Mouse (Mus musculus) neutrophil, adult 5-6 weeks (primary cell): Measurements from ENCODE around the gene Tac1. TPM values are rescaled to one million over a fixed set of nuclear protein-coding genes. Genes with fewer than 3 reads are reported as not detected.
"Not testable (repeated sequence)": the region's sequence is repeated elsewhere in the genome, so short reads cannot be mapped to it uniquely, and the experiment has no call there.

ENCODE experiments used
- ATAC-seq: fragments of 151-379, 151-347 bp; 2 replicates; pipeline ENCODE4 v1.8.0; 2017; ENCODE audit warnings: mild to moderate bottlenecking, moderate TSS enrichment; ENCODE audit not compliant: insufficient number of reproducible peaks, poor library complexity, low FRiP score, severe bottlenecking; ENCODE audit errors: extremely low read depth
- total RNA-seq: library from RNA; stranded (forward); fragments of 200-1000 nt; gene quantifications from 2 replicates; pipeline ENCODE4 v1.2.3, GENCODE M21; 2017

Tac1 gene
- total RNA-seq, result 0.25 TPM in 1 of 2 replicates, not detected in the other

DNA sequence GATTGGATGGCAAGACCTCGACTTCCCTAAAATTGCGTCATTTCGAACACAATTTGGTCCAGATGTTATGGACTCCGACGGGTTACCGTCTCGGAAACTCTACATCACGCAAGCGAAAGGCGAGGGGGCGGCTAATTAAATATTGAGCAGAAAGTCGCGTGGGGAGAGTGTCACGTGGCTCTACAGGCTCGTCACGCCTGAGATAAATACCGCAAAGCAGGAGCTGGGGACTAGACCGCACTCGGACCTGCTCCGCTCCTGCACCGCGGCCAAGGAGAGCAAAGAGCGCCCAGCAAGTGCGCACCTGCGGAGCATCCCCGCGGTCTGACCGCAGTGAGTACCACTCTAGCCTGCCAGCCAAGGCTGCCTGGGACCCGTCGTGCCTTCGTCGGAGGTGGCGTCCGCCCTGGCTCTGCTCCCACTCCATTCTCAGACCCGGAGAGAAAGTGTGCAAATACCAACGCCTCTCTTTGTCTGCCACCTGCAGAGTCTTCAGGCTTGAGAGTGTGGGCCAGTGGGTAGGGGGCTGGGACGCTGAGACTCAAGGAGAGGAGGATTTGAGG, at the start of gene Tac1:
Gene Tac1 (plus strand): TSS at position 51 of the 563 bp plus-strand sequence.
- no peak for ATAC-seq

DNA sequence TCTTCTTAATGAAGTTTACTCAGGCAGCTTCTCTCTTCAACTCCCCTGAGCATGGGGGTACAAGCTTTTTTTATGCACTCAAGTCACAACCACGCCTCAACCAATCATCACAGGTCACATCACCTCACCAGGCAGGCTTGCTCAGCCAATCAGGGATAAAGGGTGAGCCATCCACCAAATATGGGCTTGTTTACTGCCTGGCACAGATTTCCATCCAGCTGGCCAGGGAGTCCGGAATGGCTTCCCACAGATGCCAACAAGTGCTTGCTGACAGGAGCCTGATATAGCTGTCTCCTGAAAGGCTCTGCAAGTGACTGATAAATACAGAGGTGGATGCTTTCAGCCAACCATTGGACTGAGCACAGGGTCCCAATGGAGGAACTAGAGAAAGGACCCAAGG, 11.2 kb upstream of the Tac1 start:
- ATAC-seq, result not testable (repeated sequence)

DNA sequence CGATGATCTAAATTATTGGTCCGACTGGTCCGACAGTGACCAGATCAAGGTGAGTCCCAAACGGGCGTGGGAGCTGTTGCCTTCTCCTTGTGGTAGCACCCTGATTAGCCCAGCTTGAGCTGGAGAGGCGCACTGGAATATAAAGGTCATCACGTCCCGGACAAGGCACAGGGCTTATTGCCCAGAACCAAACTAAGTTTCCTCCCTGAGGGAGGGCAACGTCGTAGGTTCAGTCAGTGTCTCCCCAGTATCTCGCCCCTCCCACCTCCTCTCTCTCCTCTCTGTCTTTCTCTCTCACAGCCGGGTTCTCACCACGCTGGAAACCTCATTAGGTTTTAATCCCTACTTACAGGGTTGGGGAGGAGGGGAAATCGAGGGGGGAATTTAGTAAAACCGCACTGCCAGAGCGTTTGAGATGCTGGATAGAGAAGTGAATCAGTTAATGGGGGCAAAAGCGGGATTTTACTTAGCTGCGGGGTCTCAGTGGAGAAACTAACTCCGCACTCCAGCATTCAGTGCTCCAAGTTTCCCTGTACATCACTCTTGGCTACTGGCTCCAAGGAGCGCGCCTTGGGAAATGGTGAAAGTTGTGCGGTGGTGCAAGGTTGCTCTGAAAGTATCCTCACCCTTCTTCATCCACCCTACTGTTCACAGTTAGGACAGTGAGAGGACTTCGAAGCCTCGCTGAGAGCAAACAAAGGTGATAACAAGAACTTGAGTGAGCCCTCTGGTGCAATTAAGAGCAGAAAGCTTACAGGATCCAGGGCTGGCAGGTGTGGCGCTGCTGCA, 1.2 kb downstream of the Tac1 start:
- no peak for ATAC-seq

DNA sequence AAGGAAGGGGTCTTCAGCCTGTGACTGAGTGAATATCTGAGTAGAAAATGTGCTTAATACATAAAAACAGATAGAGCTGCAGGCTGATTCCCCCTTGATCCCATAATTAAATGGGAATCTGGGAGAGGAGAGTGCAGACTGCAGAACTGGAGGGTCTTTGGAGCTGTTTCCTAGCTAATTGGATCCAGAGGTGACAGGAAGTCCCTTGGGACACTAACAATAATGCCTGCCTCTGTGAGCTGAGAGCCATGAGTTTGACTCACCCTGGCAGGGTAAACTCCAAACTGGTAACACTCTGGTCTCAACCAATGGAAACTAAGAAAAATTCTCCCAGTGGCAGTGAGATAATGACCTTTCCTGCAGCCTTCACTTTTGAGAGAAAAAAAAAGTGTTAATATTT, 3.5 kb downstream of the Tac1 start:
- no peak for ATAC-seq

DNA sequence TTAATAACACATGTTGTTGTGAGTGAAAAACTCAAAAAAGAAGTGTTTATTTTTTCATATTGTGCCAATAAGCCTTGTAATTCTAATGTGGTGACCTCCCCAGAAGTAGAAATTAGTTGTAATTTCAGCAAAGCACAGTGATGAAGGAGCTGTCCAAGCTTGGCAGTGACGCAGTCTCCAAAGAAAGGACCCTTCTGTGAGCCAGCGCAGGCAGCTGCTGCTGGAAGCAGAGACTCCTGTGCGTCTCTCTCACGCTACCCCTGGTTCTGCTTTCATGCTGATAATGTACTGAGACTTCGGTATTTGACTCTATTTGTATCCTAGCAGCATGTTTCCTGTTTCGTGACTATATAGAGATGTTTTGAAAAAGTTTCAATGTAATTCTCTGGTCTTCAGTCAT, 7.8 kb downstream of the Tac1 start:
- no peak for ATAC-seq

DNA sequence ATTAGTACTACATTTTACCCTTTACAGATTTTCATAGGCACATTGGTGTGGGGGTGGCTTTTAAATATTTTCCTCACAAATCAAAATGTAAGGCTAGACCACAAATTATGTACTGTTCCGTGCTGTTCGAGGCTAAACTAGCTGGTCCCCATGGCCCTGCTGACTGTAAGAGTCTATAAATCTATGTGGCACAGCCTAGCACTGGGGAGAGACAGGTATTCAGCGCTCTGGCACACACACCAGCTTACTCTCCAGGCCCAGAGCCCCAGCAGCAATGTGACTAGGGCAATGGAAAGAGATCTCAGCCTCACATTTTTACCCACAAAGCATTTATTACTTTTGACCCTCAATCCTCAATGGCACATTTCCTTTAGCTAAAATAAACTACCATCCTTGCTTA, 9.9 kb downstream of the Tac1 start:
- ATAC-seq, result no peak

DNA sequence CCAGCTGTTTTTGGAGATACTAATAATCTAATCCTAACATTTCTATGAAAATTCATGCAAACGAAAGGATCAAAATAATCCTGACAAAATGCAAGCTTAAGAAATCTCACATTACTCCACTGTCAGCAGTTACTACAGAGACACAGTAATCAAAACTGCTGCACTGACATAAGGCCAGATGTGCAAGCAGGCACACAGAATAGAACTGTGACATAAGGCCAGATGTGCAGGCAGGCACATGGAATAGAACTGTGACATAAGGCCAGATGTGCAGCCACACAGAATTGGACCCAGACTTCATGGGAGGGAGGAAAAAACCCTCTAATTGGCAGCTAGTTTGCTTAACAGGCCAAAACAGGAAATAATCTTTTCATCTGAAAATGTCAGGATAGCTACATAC, 16.5 kb downstream of the Tac1 start:
- ATAC-seq, result no peak

DNA sequence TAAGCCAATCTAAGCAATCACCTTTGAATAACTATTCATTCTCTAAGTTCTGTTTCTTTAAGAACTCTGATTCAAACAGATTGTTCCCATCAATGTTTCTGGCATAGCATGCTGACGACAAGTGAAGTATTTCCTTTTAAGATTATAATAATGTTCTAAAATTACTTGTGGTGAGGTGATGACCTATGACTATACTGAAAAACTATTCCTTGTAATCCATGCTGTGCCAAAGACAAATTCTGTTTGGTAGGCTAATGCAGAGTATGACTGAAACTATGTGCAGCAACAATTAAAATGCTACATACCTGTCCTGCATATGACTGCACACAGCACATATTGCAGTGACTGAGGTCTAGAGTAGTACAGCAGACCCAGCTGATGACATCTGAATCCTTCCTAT, 23.4 kb downstream of the Tac1 start:
- no peak for ATAC-seq

DNA sequence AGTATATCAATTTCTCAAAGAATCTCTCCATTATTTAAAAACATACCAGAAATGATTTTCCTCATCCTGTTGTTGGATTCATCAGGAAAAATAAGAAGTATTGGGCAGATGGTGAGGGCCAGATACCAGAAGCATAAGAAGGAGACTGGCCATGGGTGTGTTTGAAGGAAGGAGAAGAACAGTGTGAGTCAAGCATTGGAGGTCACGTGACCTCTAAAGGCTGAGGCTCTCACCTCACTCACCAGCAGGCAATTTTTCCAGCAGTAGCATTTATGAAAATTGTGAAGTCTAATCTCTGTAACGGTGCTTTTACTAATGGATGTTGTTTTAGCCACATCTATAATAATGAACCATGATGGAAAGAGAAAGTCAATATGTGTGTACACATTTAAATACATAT, 39.8 kb downstream of the Tac1 start:
- ATAC-seq, result no peak

DNA sequence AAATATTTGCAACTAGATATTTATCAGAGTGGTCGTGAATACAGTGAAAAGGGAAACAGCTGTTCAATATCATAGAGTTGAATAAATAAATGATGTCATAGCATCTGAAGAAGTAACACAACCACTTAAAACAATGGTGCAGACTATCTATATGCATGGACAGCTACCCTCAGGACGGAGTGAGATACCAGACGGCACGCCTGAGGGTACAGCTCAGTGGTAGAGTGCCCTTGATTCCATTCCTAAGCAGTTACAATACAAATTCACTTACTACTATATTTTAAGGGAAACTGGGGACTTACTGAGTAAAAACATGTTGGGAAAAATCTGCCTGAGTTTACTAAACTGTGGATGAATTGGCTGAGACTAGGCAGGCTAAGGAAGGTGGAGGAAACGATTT, 43.7 kb downstream of the Tac1 start:
- ATAC-seq, result no peak

DNA sequence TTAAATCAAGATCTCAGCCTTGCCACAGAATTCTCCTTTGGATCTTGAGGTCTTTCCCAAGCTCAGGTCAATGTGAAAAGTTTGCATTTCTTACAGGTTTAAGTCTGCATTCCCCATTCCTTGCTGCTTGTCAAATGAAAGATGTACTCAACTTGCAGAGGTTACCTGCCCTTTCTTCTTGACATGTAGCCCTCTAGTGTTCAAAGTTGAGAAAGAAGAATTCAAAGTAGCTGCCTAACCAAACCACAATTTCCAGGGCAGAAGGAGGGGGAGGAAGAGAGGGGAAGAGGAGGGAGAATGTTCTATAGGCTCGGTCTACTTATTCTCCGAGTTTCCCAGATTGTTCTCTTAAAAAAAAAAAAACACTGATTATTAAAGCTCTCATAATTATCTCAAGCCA, 45.5 kb downstream of the Tac1 start:
- ATAC-seq, result no peak

DNA sequence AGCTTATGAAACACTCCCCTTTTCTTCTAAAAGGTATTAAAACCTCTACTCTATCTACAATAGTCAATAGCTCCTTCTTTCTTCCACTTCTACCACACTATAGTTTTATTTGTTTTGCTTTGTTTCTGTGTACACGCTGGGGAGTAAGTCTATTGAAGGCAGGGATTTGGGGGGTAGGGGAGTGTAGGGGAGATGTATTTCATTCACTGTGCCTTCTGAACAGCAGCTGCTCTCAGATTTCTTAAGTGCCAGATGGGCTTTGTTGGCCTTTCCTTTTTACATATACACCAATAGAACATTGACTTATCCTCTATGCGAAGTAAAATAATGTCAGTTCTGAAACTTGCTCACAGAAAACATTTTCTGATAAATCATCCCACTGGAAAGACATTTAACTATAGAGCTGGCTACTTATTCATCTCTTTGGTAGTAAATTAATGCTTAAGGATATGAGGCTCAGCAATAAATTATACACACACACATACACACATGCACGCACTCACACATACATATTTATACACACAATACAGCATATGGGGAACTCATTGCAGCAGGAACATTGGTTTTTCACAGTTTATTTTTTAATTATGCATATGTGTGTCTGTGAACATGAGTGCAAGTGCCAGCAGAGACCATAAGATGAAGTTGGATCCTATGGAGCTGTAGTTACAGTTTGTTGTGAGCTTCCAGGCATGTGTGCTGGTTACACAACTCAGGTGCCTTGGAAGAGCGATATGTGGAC, 46.8 kb downstream of the Tac1 start:
- no peak for ATAC-seq

DNA sequence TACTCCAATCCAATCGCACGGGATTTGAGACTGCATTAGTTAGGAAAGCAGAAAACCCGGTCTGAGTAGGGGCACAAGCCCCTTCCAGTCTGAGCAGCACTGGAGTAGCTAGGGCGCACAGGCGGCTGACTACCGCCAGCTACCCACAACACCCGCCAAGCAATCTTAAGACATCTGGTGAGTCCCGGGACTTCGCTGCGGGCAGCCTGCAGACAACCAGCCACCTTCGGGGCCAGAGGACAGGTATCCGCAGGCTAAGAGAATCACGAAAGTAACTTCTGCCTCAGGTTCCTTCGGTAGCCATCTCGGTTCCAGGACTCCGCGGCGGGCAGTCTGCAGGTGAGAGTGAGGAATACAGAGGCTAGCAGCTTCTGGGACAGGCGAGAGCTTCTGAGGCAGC, 59.0 kb downstream of the Tac1 start:
- ATAC-seq, result not testable (repeated sequence)

Other genes starting within 250 kb of the Tac1 start
- 4.8 and 6.9 TPM in 2 replicates for gene Asns, start 138.4 kb downstream of the Tac1 start, total RNA-seq